8 mouse cellular contexts compared by ENCODE assay signal in the genomic region with DNA sequence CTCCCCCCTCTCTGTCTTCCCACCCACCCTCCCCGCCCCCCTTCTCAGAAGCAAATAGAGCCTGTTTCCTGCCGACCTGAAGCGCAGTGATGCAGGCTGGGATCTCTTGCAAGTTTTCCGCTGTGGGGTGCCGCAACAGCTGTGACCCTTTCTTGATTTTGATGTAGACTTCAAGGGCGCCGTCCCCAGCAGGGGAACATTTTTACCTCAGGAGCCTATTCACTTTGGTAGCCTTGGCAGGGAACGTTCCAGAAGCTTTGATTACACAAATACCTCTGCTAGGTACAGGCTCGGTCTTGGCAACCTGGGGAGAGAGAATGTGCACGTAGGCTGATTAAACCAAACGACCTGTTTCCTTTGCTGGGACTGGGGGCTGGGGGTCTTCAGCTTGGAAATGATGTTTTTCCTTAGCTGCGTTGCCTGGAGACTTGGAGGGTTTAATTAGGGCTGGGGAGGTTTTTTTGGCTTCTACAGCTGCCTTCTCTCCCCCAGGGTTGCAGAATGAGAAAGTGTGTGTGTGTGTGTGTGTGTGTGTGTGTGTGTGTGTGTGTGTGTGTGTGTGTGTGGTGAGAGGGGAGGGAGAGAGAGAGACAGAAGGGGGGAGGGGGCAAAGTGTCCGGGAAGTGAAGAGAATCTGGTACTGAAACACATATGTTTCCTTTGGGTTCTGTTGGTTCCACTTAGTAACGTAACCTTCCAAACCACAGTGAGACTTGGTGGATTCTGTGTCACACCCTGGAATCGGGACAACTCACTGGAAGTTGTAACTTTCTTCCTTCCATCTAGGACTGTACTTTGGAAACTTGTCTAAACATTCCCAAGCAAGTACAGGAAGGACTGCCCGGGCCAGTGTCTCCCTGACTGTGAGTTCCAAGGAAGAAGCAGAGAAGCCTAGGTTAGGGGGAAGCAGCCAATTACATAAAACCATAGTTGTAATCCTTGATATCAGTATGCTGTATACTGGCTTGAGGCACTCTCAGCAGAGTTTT.
A peak's percentile ranks its signal among the peaks of the same experiment; 100 is the strongest.
DNase-seq lines count a peak whose midpoint lies in the region; ATAC-seq and TF ChIP-seq lines count a peak whose summit lies in the region.

No protein-coding gene starts in this region.

- H3K4me2 ChIP-seq in liver, embryonic 12.5 days = no peak overlapping the region
- H3K4me2 ChIP-seq in forebrain, embryonic 11.5 days (ENCODE audit: low read depth, low read length, severe bottlenecking) = peak overlapping the region; percentile 35; the same call in 1 of the 2 replicates
- H3K4me2 ChIP-seq in kidney, postnatal 0 days (ENCODE audit: low read length) = peak overlapping the region; percentile 43
- H3K4me2 ChIP-seq in lung, embryonic 14.5 days = peak overlapping the region; percentile 53

- DNase-seq in liver, adult 2 months (ENCODE audit: extremely low read depth, low read depth, low spot score) = peak; percentile 4
- DNase-seq in forebrain, embryonic 11.5 days (ENCODE audit: low spot score) = peak; percentile 87
- DNase-seq in heart, postnatal 10 days = peak; percentile 40 to 44
- peak; percentile 50 for DNase-seq in kidney, postnatal 0 days (ENCODE audit: low spot score)
- peak; percentile 51 for DNase-seq in lung, embryonic 14.5 days
- DNase-seq in right cerebral cortex, adult 2 months (ENCODE audit: low spot score in 2 of 2) = peak; percentile 49 to 53
- no peak for DNase-seq in spleen, postnatal 4 days (ENCODE audit: low spot score in 2 of 2)

- no peak for TF ChIP-seq POLR2A in liver, adult 2 months (IDR thresholded peaks at IDR 0.05; ENCODE audit: extremely low read depth, insufficient read depth, low read length)

- H3K36me3 ChIP-seq in liver, adult 2 months (ENCODE audit: control insufficient read depth, insufficient read depth, low read length) = no peaks in the 10 kb centered on the region
- H3K36me3 ChIP-seq in liver, embryonic 12.5 days = no peaks in the 10 kb centered on the region
- no peaks in the 10 kb centered on the region for H3K36me3 ChIP-seq in forebrain, embryonic 11.5 days (ENCODE audit: control insufficient read depth, insufficient read depth, low read length)
- H3K36me3 ChIP-seq in kidney, postnatal 0 days (ENCODE audit: insufficient read depth, low read length) = no peaks in the 10 kb centered on the region
- no peaks in the 10 kb centered on the region for H3K36me3 ChIP-seq in lung, embryonic 14.5 days (ENCODE audit: insufficient read depth)

- H3K79me2 ChIP-seq in liver, adult 2 months (ENCODE audit: control insufficient read depth, insufficient read depth, low read length) = no peaks in the 10 kb centered on the region

- H3K9me3 ChIP-seq in liver, embryonic 12.5 days (replicated peaks) = no peaks in the 10 kb centered on the region
- H3K9me3 ChIP-seq in forebrain, embryonic 11.5 days (ENCODE audit: control insufficient read depth, low read length) = no peaks in the 10 kb centered on the region
- H3K9me3 ChIP-seq in kidney, postnatal 0 days (replicated peaks; ENCODE audit: low read length) = no peaks in the 10 kb centered on the region
- H3K9me3 ChIP-seq in lung, embryonic 14.5 days (ENCODE audit: low read depth, low read length) = no peaks in the 10 kb centered on the region

- H3K4me3 ChIP-seq in liver, adult 2 months (ENCODE audit: insufficient read depth, low read depth, low read length) = no peak overlapping the region
- no peak overlapping the region for H3K4me3 ChIP-seq in liver, embryonic 12.5 days
- no peak overlapping the region; the same call in 1 of the 2 replicates for H3K4me3 ChIP-seq in forebrain, embryonic 11.5 days (ENCODE audit: low read depth, low read length)
- H3K4me3 ChIP-seq in kidney, postnatal 0 days (replicated peaks; ENCODE audit: low read depth, low read length) = no peak overlapping the region
- H3K4me3 ChIP-seq in lung, embryonic 14.5 days (ENCODE audit: low read depth, low read length) = no peak overlapping the region

- no peaks in the 10 kb centered on the region for H3K27me3 ChIP-seq in liver, adult 2 months (ENCODE audit: control insufficient read depth, insufficient read depth, low read length)
- H3K27me3 ChIP-seq in liver, embryonic 12.5 days (replicated peaks) = peaks cover 8% of the 10 kb centered on the region; the same call in 1 of the 2 replicates
- H3K27me3 ChIP-seq in forebrain, embryonic 11.5 days (ENCODE audit: control insufficient read depth, insufficient read depth, low read length) = no peaks in the 10 kb centered on the region
- H3K27me3 ChIP-seq in kidney, postnatal 0 days (ENCODE audit: insufficient read depth, low read length) = no peaks in the 10 kb centered on the region
- H3K27me3 ChIP-seq in lung, embryonic 14.5 days (ENCODE audit: insufficient read depth, low read length) = no peaks in the 10 kb centered on the region

- no peak overlapping the region for H3K27ac ChIP-seq in liver, adult 2 months (replicated peaks; ENCODE audit: insufficient read depth, low read depth, low read length)
- no peak overlapping the region for H3K27ac ChIP-seq in liver, embryonic 12.5 days
- peak overlapping the region; percentile 48 for H3K27ac ChIP-seq in forebrain, embryonic 11.5 days (ENCODE audit: low read depth, low read length)
- H3K27ac ChIP-seq in kidney, postnatal 0 days = 0 out of 2 replicates have a peak overlapping the region, but pooled peaks have one; percentile 25
- no peak overlapping the region; the same call in 1 of the 2 replicates for H3K27ac ChIP-seq in lung, embryonic 14.5 days (ENCODE audit: low read depth)

- no peak for ATAC-seq in liver, embryonic 12.5 days
- peak; percentile 87 for ATAC-seq in forebrain, embryonic 11.5 days (replicated peaks; ENCODE audit: low FRiP score)
- 0 out of 2 replicates have a peak, but pooled peaks have one; percentile 40 for ATAC-seq in kidney, postnatal 0 days (replicated peaks; ENCODE audit: low FRiP score, low read depth)
- ATAC-seq in lung, embryonic 14.5 days (ENCODE audit: insufficient read depth) = peak; percentile 61

- no peaks in the 10 kb centered on the region for H3K4me1 ChIP-seq in liver, adult 2 months (ENCODE audit: control insufficient read depth, insufficient read depth, low read length)
- H3K4me1 ChIP-seq in liver, embryonic 12.5 days = peaks cover 14% of the 10 kb centered on the region
- H3K4me1 ChIP-seq in forebrain, embryonic 11.5 days (replicated peaks; ENCODE audit: control insufficient read depth, insufficient read depth, low read length) = 0 out of 2 replicates have a peak, but pooled peaks cover 2% of the 10 kb centered on the region
- no peaks in the 10 kb centered on the region for H3K4me1 ChIP-seq in kidney, postnatal 0 days (replicated peaks; ENCODE audit: insufficient read depth, low read length)
- no peaks in the 10 kb centered on the region; the same call in 1 of the 2 replicates for H3K4me1 ChIP-seq in lung, embryonic 14.5 days (ENCODE audit: insufficient read depth)

- 16% methylated on average over 16 of the region's 16 CpGs for WGBS in liver, adult 2 months
- 12% methylated on average over 15 of the region's 16 CpGs for WGBS in liver, embryonic 12.5 days (ENCODE audit: insufficient replicate concordance)
- 10% methylated on average over 15 of the region's 16 CpGs for whole genome bisulfite sequencing in forebrain, embryonic 11.5 days
- WGBS in kidney, postnatal 0 days = 11% methylated on average over 15 of the region's 16 CpGs
- 8% methylated on average over 15 of the region's 16 CpGs for WGBS in lung, embryonic 14.5 days

- no peak for TF ChIP-seq CTCF in liver, adult 2 months (IDR thresholded peaks at IDR 0.05; ENCODE audit: low read depth, low read length)
- no peak for TF ChIP-seq CTCF in kidney, postnatal 0 days (IDR thresholded peaks at IDR 0.05; ENCODE audit: low read depth)
- no peak for TF ChIP-seq CTCF in lung, embryonic 14.5 days (IDR thresholded peaks at IDR 0.05; ENCODE audit: low read depth)

- H3K9ac ChIP-seq in liver, adult 2 months (ENCODE audit: low read depth, low read length) = no peak overlapping the region
- no peak overlapping the region for H3K9ac ChIP-seq in liver, embryonic 12.5 days
- no peak overlapping the region for H3K9ac ChIP-seq in forebrain, embryonic 11.5 days (ENCODE audit: low read length)
- H3K9ac ChIP-seq in kidney, postnatal 0 days (ENCODE audit: low read depth, low read length) = no peak overlapping the region
- no peak overlapping the region for H3K9ac ChIP-seq in lung, embryonic 14.5 days

- intact Hi-C loops in heart, postnatal 10 days (cut with DNase I) = loop anchor here (5.0 to 10.0 kb wide), 2 partner anchors 73 to 479 kb away; no protein-coding TSS in a partner anchor

Comparison
In these comparisons a context has a peak if more than half of its experiments do, and no peak if none do; other contexts are left out.
1. DNase-seq: peak in liver, adult 2 months (single experiment), forebrain, embryonic 11.5 days (single experiment), heart, postnatal 10 days (2 of 2), kidney, postnatal 0 days (single experiment), lung, embryonic 14.5 days (single experiment) and right cerebral cortex, adult 2 months (2 of 2); none in spleen, postnatal 4 days (0 of 2).
2. H3K27ac ChIP-seq: peak in forebrain, embryonic 11.5 days (single experiment) and kidney, postnatal 0 days (single experiment); none in liver, adult 2 months (single experiment), liver, embryonic 12.5 days (single experiment) and lung, embryonic 14.5 days (single experiment).